Mouse (Mus musculus) hindbrain, postnatal 0 days (tissue): ENCODE measurements around the gene Zfp455. TPM values are rescaled to one million over a fixed set of nuclear protein-coding genes. Genes with fewer than 3 reads are reported as not detected.
"Not testable (repeated sequence)": the region's sequence is repeated elsewhere in the genome, so short reads cannot be mapped to it uniquely, and the experiment has no call there.

Experiments used
- ATAC-seq: fragments of 200-750 bp; cut with Nextera tagmentation; 2 replicates; pipeline ENCODE4 v1.8.0; 2017; ENCODE audit warnings: mild to moderate bottlenecking, moderate TSS enrichment, moderate library complexity
- DNase-seq: peaks from one replicate; pipeline ENCODE4 v3.0.0-alpha.2; 2015; ENCODE audit warnings: low spot score
- H3K27ac ChIP-seq: fragments of 300-500 bp; sonication (generic); 2 replicates; pipeline ENCODE4 v1.5.1; 2014; ENCODE audit warnings: mild to moderate bottlenecking
- H3K27me3 ChIP-seq: fragments of 300-500 bp; sonication (generic); 2 replicates; pipeline ENCODE4 v1.6.1; 2014; ENCODE audit warnings: low read length, mixed read lengths; ENCODE audit not compliant: insufficient read depth
- H3K36me3 ChIP-seq: fragments of 300-500 bp; sonication (generic); 2 replicates; pipeline ENCODE4 v1.6.1; 2014; ENCODE audit warnings: low read length, mixed read lengths; ENCODE audit not compliant: insufficient read depth
- H3K4me1 ChIP-seq: fragments of 300-500 bp; sonication (generic); 2 replicates; pipeline ENCODE4 v1.6.1; 2014; ENCODE audit warnings: antibody characterized with exemption, low read length, mixed read lengths; ENCODE audit not compliant: insufficient read depth
- H3K4me2 ChIP-seq: fragments of 300-500 bp; sonication (generic); 2 replicates; pipeline ENCODE4 v1.6.1; 2014; ENCODE audit warnings: low read depth, mild to moderate bottlenecking, low read length, moderate library complexity, mixed read lengths
- H3K4me3 ChIP-seq: fragments of 300-500 bp; sonication (generic); 2 replicates; pipeline ENCODE4 v1.5.1; 2014; ENCODE audit warnings: low read length
- H3K9ac ChIP-seq: fragments of 300-500 bp; sonication (generic); replicated peaks from 2 replicates; pipeline ENCODE4 v1.6.1; 2014; ENCODE audit warnings: mild to moderate bottlenecking, low read length, moderate library complexity, mixed read lengths
- H3K9me3 ChIP-seq: fragments of 300-500 bp; sonication (generic); 2 replicates; pipeline ENCODE4 v1.6.1; 2016; ENCODE audit warnings: low read length, mixed read lengths
- CTCF ChIP-seq: IDR thresholded peaks from 2 replicates; pipeline ENCODE4 v1.5.1; 2016; ENCODE audit warnings: antibody characterized with exemption, control low read depth, low read depth
- WGBS: fragments of 180-500 bp; shearing (Covaris S2); extraction: QIAGEN DNeasy Blood & Tissue Kit; methylation state at CpG from one replicate; pipeline ENCODE4 v1.1.7; 2014; 5-methylcytosine and 5-hydroxymethylcytosine counted together
- polyA plus RNA-seq: library from polyadenylated mRNA; unstranded; fragments of >200 nt; fragmentation: Nextera tagmentation; extraction: Ambion mirVana; gene quantifications from 2 replicates; pipeline ENCODE4 v1.2.1, GENCODE M21; 2015
- total RNA-seq: library from RNA; depleted of rRNA; stranded (reverse); fragments of >200 nt; gene quantifications from 2 replicates; pipeline ENCODE4 v1.2.3, GENCODE M21; 2014; rRNA removed

The Zfp455 gene
- total RNA-seq (0.79 and 1.0 TPM in 2 replicates), polyA plus RNA-seq (0.80 and 1.6 TPM in 2 replicates)

DNA sequence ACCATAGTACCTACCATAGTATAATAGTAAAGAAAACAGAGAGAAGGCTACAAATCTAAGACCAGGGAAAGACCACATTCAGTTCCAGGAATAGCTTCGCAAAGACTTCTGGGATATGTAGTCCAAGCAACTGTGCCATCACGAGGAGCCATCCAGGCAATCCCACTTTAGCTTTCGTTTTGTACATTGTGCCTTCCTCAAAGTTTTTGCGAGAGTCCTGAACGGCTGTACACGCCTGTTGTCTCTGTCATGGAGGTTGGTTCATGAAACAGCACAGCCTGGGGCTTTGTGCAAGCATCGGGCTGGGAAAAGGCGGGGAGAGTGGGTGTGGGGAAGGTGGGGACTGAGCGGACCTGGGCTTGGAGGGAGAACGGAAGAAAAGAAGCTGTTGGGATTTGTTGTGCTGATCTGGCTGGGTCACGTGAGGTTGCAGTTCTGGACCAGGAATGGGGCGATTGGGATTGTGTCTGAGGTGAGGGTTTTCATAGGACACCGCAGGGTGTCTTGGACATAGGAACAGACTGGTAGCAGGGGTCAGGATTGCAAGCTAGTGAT, at the start of gene Zfp455:
Zfp455 (plus strand) TSS at position 167 of the 555 bp plus-strand sequence.
- DNase-seq (peak; percentile 87), ATAC-seq (peak; percentile 96)
- H3K4me2 ChIP-seq: peak within 1 kb of the TSS; percentile 70
- WGBS: 2% methylated on average over 13 of the region's 13 CpGs
- H3K27ac ChIP-seq: peak within 1 kb of the TSS; percentile 45; the same call in 1 of the 2 replicates
- no peak for TF ChIP-seq CTCF
- no peaks in the 10 kb centered on the region for H3K36me3 ChIP-seq
- H3K9me3 ChIP-seq: no peaks in the 10 kb centered on the region
- no peaks in the 10 kb centered on the region for H3K4me1 ChIP-seq
- H3K4me3 ChIP-seq: peak within 1 kb of the TSS; percentile 71
- no peaks in the 10 kb centered on the region for H3K27me3 ChIP-seq
- H3K9ac ChIP-seq: peak within 1 kb of the TSS; percentile 67

DNA sequence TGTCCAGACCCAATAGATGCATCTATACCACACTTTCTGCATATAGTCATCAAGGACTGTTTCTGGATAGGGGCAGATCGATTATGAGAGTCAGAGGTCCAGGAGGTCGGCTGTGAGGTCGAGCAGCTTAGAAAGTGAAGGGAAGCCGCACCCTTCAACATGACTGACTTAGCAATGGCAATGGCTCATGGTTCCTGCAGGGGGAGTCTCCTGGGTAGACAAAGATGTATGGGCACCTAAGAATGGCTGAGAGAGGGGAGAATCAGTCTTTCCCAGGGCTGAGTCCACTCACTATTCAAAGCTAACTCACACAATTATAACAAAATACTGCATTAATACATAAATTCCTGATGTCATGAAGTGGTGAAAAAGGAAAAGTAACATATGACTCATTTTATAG, 28.2 kb upstream of the Zfp455 start:
- not testable (repeated sequence) for DNase-seq, H3K4me1 ChIP-seq, H3K9ac ChIP-seq, H3K27ac ChIP-seq, ATAC-seq, H3K36me3 ChIP-seq, H3K9me3 ChIP-seq, H3K4me3 ChIP-seq, H3K4me2 ChIP-seq, H3K27me3 ChIP-seq
- 67% methylated on average over 4 of the region's 4 CpGs for whole genome bisulfite sequencing

DNA sequence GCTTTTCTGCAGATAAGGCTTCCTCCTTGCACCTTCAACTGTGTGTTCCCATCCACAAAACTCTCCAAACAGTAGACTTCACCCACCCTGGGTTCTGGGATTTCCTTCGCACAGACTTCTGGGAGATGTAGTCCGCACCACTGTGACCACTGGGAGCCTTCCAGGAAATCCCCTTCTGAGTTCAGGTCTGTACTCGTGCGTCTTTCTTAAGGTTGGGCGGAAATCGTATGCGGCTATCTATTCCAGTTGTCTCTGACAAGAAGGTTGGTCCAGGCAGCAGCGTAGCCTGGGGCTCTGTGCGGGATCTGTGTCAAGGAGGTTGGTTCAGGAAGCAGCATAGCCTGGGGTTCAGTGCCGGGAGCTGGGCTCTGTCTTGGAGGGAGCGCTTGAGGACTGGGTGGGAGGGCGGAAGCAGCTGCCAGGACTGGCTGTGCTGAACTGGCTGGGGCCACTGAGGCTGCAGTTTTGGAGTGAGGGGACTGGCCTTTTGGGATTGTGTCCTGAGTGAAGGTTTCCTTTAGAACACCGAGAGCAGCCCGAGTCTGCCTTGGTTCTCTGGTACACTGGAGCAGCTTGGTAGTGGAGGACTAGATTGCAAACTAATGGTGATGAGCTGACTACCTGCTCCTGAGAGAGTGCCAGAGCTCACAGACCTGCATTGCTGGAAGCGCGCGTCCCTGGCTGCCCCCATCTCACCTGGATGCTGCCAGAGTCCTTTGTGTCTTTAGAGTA, 21.1 kb upstream of the Zfp455 start, which contains the start of gene Rsl1:
Rsl1 (plus strand) TSS at position 192 of the 732 bp plus-strand sequence.
- H3K27ac ChIP-seq: peak within 1 kb of the TSS; percentile 58
- peak; percentile 97 for ATAC-seq
- H3K9ac ChIP-seq: peak within 1 kb of the TSS; percentile 52
- H3K4me3 ChIP-seq: peak within 1 kb of the TSS; percentile 55
- not testable (repeated sequence) for H3K9me3 ChIP-seq, H3K27me3 ChIP-seq, H3K4me1 ChIP-seq, H3K36me3 ChIP-seq
- H3K4me2 ChIP-seq: peak within 1 kb of the TSS; percentile 56
- DNase-seq: peak; percentile 70
- 1% methylated on average over 17 of the region's 17 CpGs for WGBS

DNA sequence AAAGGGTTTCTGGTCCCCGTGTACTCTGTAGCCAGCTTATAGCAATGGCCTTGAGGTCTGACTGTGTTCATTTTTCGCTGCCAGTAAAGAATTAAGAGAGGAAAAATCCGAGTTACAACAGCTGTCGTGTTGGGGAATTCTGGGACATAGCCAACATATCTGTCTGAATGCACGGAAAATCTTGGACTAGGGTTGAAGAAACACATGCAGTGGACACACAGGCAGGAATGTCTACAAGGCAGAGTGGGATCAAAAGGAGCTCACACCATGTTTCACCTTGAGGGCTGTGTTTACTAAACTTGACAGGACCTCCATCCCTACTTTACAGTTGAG, 20.6 kb upstream of the Zfp455 start:
- DNase-seq (peak; percentile 21), ATAC-seq (no peak; the same call in 1 of the 2 replicates)
- Histone ChIP-seq H3K4me1 (no peaks in the 10 kb centered on the region), H3K36me3 (no peaks in the 10 kb centered on the region), H3K4me3 (peak overlapping the region; percentile 55), H3K9me3 (no peaks in the 10 kb centered on the region), H3K27me3 (no peaks in the 10 kb centered on the region), H3K4me2 (peak overlapping the region; percentile 56), H3K27ac (peak overlapping the region; percentile 58; the same call in 1 of the 2 replicates), H3K9ac (no peak overlapping the region; the same call in 1 of the 2 replicates)
- 20% methylated on average over 5 of the region's 5 CpGs for WGBS
- TF ChIP-seq CTCF: no peak

DNA sequence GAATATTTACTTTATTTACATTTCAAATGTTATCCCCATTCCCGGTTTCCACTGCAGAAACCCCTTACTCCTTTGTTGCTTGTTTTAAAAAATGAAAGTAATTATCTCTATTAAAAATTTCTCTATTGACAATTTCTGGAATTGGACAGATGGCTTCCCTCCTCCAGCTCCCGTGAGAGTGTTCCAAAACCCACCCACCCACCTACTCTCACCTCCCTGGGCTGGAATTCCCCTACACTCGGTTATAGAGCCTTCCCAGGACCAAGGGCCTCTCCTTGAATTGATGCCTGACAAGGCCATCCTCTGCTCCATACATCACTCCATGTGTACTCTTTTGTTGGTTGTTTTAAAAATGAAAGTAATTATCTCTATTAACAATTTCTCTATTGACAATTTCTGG, 7.3 kb downstream of the Zfp455 start:
- TF ChIP-seq CTCF: no peak
- H3K4me1 ChIP-seq: no peaks in the 10 kb centered on the region
- H3K4me3 ChIP-seq: no peak overlapping the region
- no peaks in the 10 kb centered on the region for H3K36me3 ChIP-seq
- no peak overlapping the region for H3K9ac ChIP-seq
- no peak overlapping the region for H3K27ac ChIP-seq
- no peaks in the 10 kb centered on the region for H3K9me3 ChIP-seq
- 80% methylated on average over 3 of the region's 3 CpGs for WGBS
- no peak overlapping the region for H3K4me2 ChIP-seq
- H3K27me3 ChIP-seq: no peaks in the 10 kb centered on the region
- no peak for DNase-seq
- ATAC-seq: no peak

DNA sequence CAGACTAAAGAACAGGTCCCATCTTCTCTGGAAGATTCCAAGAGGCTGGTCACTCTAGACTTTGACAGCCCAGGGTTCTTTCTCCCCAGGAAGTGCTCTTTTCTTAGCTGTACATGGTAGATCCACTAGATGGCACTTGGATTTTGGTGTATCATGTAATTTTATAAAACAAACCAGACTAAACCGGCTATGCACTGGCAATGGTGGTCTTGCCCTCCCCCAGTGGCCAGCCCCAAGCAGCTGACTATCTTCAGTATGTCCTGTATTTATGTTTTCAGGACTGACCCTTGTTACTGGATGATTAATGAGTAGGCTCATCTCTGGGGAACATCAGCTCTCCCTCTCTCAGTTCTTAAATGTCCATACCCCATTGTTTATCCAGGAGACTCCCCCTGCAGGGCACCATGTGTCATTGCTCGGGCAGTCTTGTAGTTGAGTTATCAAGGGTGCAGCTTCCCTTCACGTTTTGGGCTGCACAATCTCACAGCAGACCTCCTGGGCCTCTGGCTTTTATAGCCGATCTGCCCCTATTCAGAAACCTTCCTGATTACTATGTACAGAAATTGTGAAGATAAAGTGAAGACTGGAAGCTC, 19.8 kb downstream of the Zfp455 start:
- WGBS: 67% methylated on average over 4 of the region's 4 CpGs
- H3K27me3 ChIP-seq: no peaks in the 10 kb centered on the region
- H3K9me3 ChIP-seq: no peaks in the 10 kb centered on the region
- H3K4me2 ChIP-seq: no peak overlapping the region
- ATAC-seq: no peak
- no peak overlapping the region for H3K27ac ChIP-seq
- H3K9ac ChIP-seq: no peak overlapping the region
- H3K36me3 ChIP-seq: no peaks in the 10 kb centered on the region
- H3K4me3 ChIP-seq: no peak overlapping the region
- no peak for TF ChIP-seq CTCF
- no peaks in the 10 kb centered on the region for H3K4me1 ChIP-seq
- no peak for DNase-seq

Other genes starting within 250 kb of the Zfp455 start
- 3.6 TPM in 2 replicates for gene Zfp712, start 133.3 kb upstream of the Zfp455 start, total RNA-seq
- gene Zfp712, start 133.3 kb upstream of the Zfp455 start, polyA plus RNA-seq: 2.5 and 2.7 TPM in 2 replicates
- gene Zfp708, start 96.5 kb upstream of the Zfp455 start, total RNA-seq: 1.8 and 4.2 TPM in 2 replicates
- gene Zfp708, start 96.5 kb upstream of the Zfp455 start, polyA plus RNA-seq: 3.9 and 4.6 TPM in 2 replicates
- 0.43 and 2.7 TPM in 2 replicates for gene Gm28557, start 85.9 kb upstream of the Zfp455 start, total RNA-seq
- gene Gm28557, start 85.9 kb upstream of the Zfp455 start, polyA plus RNA-seq: 0.78 and 1.3 TPM in 2 replicates
- 0.05 TPM in 1 of 2 replicates, not detected in the other for gene Rslcan18, start 78.2 kb upstream of the Zfp455 start, total RNA-seq
- not detected in 2 replicates for gene Rslcan18, start 78.2 kb upstream of the Zfp455 start, polyA plus RNA-seq
- gene Zfp759, start 72.8 kb upstream of the Zfp455 start, total RNA-seq: 4.8 and 5.9 TPM in 2 replicates
- 2.2 and 2.5 TPM in 2 replicates for gene Zfp759, start 72.8 kb upstream of the Zfp455 start, polyA plus RNA-seq
- 3.0 and 7.3 TPM in 2 replicates for gene Rsl1, start 21.3 kb upstream of the Zfp455 start, total RNA-seq
- 2.3 and 2.8 TPM in 2 replicates for gene Rsl1, start 21.3 kb upstream of the Zfp455 start, polyA plus RNA-seq
- gene Zfp458, start 84.0 kb downstream of the Zfp455 start, total RNA-seq: 5.2 and 11.1 TPM in 2 replicates
- gene Zfp458, start 84.0 kb downstream of the Zfp455 start, polyA plus RNA-seq: 3.2 and 4.3 TPM in 2 replicates
- gene Zfp457, start 112.0 kb downstream of the Zfp455 start, total RNA-seq: 1.6 and 3.7 TPM in 2 replicates
- gene Zfp457, start 112.0 kb downstream of the Zfp455 start, polyA plus RNA-seq: 0.73 and 0.81 TPM in 2 replicates
- gene Zfp595, start 138.1 kb downstream of the Zfp455 start, total RNA-seq: 2.5 and 4.1 TPM in 2 replicates
- 0.66 and 0.84 TPM in 2 replicates for gene Zfp595, start 138.1 kb downstream of the Zfp455 start, polyA plus RNA-seq
- not detected in 2 replicates for gene Gm28044, start 166.0 kb downstream of the Zfp455 start, total RNA-seq
- 0.51 TPM in 1 of 2 replicates, not detected in the other for gene Gm28044, start 166.0 kb downstream of the Zfp455 start, polyA plus RNA-seq
- gene Zfp953, start 166.1 kb downstream of the Zfp455 start, total RNA-seq: 0.43 and 0.84 TPM in 2 replicates
- 0.23 and 0.24 TPM in 2 replicates for gene Zfp953, start 166.1 kb downstream of the Zfp455 start, polyA plus RNA-seq
- gene Gm28041, start 181.2 kb downstream of the Zfp455 start, total RNA-seq: not detected in 2 replicates
- gene Gm28041, start 181.2 kb downstream of the Zfp455 start, polyA plus RNA-seq: not detected in 2 replicates
- gene Zfp456, start 181.3 kb downstream of the Zfp455 start, total RNA-seq: 0.14 and 0.37 TPM in 2 replicates
- gene Zfp456, start 181.3 kb downstream of the Zfp455 start, polyA plus RNA-seq: 0.24 and 0.33 TPM in 2 replicates
- 1.3 and 2.9 TPM in 2 replicates for gene Zfp429, start 205.3 kb downstream of the Zfp455 start, total RNA-seq
- 1.0 and 2.1 TPM in 2 replicates for gene Zfp429, start 205.3 kb downstream of the Zfp455 start, polyA plus RNA-seq
- gene Zfp459, start 226.9 kb downstream of the Zfp455 start, total RNA-seq: 0.78 and 3.0 TPM in 2 replicates
- gene Zfp459, start 226.9 kb downstream of the Zfp455 start, polyA plus RNA-seq: 0.63 and 1.6 TPM in 2 replicates